Mouse (Mus musculus) CD4-positive helper T cell, adult 2 months (primary cell): ENCODE measurements at regions not wholly inside any gene's neighbourhood (a gene's known extent, or its start where the extent isn't known, plus 50 kb on each side); places are given as distances from the start of the nearest gene placed in this dataset.

Experiments
- DNase-seq: peaks from one replicate; pipeline ENCODE4 v3.0.0-alpha.2; 2012; ENCODE audit warnings: low read depth, missing footprints, low spot score

DNA sequence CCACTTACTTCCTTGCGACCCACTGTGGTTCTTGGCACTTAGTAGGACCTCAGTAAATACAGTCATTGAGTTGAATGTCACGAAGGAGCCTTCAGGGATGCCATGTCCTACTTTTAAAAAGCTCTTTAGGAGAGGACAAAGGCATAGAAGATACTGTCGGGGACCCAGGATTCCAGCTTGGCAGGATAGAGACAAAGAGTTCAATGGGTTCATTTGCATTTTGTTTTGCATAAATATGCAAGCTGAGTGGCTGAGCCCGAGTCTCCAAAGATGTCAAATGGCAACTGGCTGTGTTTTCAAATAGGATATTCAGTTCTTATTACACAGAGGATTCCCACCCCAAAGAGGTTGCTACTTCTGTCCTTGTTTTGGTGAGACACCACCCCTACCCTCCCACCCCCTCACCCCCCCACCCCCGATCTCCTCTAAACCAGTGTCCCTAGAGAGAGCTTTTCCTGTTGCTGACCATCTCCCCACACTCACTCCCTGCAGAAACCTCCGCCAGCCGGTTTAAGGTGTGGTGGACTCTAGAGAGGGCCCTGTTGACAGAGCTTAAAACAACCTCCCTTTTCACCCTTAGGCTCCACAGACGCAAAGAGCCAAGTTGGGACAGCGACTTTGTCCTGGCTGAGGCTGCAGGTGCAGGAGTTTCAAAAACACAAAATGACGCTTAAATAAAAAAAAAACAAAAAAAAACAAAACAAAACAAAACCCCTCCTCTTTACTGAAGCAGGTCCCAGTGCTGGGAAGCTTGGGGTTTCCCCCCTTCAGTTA, 57.9 kb downstream of the Sox9 start:
- DNase-seq: no peak

DNA sequence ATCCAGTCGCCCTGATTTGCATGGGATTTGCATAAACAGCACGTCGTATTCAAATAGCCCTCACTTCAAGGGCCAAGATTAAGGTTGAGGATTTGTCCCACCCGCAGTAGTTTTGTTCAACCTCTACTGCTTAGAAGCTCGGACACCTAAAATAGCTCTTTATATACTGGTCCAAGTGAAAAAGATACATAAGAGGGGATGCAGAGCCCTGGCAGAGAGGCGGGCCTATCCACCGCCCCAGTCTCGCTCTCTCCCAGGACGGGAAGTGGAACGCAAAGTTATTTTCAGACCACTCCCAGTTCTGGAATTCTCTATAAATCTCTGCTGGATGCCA, 58.4 kb downstream of the Sox9 start:
- no peak for DNase-seq

DNA sequence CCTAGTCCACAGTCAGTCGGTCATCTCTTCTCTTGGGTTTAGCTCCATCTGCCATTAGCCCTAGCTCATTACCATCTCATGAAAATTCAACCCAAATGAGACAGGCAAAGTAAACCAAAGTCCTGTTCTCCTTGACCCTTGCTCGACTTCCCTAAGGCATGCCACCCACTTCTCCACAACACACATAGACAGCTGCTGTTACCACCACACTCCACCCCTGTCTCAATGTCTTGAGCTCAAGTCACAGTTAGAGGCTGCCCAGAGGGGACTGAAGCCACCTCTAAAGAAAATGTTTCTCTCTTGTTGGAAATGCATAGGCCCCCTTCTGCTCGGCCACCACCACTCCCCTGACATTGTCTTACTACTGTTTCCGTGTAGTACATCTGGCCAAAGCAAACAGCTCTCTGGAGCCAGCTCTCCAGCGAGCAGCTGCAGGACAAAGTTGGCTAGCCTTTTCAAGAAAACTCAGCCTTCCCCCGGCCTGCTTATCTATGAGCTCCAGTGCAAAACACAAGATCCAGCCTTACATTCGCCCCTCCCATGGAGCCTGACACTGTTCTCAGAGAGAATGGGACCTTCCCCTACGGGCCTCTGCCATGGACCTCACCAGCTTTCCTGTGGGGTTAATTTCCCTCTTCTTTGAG, 62.4 kb downstream of the Sox9 start:
- no peak for DNase-seq

DNA sequence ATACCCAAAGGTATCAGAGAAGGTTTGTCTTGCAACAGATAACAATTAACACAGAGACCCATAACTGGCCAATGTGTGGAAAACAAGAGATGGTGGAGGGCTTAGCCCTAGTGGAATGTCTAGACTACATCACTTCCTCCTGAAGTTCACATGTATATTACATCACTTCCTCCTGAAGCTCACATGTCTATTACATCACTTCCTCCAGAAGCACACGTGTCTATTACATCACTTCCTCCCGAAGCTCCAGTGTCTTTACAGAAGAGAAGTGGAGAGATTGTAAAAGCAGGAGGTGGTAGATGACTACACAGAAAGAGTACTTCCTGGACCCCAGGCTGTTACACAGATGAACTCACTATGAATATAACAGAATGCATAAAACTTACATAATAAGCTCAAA, 65.1 kb downstream of the Sox9 start:
- DNase-seq: no peak

DNA sequence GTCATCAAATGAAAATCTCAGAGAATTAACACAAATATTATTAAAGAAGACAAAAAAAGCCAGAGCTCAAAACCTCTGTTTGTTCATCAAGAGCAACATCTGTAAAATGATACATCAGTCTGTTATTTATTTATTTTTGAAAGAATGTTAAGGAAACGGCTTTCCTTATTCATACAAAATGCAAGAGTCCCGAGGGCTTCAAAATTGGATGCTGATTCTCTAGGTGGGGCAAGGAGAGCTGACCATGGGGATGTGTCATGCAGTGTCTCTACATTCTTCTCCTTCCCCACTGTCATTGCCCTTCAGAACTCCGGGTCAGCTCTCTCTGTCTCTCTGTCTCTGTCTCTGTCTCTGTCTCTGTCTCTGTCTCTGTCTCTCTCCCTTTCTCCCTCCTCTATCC, 65.8 kb downstream of the Sox9 start:
- no peak for DNase-seq

DNA sequence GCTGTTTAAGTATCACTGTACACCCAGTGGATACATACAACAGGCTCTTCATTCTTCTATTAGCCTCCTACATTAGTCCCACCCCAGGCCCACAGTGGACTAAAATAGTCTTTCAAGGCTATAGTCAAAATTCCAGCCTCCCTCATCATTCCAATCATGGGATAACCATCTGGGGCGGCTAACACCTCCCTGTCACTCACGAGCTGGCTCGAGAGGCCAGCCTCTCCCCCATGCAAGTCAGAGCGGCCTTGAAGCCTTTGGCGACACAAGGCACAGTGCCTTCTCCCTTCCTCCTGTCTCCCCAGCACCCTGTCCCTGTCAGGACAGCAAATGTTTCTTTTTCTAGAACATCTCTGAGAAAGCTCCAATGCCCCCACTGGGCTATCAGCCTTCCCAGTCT, 68.0 kb downstream of the Sox9 start:
- DNase-seq: no peak

DNA sequence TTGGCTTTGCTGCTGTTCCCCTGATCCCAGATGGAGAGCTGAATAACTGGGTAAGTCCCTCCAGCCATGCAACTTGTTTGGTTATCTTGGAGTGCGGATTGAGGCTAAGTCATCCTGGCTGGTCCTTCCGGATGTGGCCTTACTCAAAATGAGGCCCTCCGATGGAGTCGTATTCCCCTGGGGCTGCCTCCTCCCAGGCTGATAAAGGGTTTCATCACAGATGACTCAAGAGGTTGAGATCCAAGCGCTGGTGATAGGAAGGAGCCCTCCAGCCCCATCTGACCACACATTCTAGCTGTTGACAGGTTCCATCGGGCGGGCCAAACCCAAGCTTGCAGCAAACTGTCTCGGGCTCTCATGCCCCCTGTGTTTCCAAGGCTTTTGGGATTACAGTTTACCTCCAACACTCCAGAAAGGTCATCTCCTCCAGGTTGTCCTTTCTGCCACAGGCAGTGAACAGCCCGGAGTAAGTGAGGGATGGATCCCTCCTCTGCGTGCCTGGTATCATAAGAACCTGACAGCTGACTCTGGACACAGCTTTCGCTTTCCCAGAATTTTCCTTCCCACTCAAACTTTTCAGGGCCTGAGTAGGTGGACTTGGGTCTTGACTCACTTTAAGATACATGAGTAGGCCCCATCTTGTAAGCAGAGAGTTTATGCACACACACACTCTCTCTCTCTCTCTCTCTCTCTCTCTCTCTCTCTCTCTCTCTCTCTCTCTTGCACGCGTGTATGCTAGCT, 68.7 kb downstream of the Sox9 start:
- DNase-seq: no peak

DNA sequence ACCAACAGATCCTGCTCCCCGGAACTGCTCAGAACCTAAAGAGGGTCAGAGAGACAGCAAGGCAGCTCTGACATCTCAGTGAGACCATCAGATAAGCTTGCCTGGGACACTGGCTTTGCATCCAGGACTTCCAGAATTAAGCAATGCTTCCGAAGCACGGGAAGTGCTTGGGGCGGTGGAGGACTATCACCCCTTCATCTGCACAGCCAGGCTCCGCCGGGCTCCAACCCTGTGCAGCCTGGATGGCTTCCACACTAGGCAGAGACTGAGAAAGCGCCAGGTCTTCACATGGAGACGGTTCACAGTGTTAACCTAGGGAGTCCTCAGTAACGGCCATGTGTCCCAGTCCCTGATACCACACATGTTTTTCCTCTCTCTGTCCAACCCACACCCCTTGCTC, 69.3 kb downstream of the Sox9 start:
- no peak for DNase-seq

DNA sequence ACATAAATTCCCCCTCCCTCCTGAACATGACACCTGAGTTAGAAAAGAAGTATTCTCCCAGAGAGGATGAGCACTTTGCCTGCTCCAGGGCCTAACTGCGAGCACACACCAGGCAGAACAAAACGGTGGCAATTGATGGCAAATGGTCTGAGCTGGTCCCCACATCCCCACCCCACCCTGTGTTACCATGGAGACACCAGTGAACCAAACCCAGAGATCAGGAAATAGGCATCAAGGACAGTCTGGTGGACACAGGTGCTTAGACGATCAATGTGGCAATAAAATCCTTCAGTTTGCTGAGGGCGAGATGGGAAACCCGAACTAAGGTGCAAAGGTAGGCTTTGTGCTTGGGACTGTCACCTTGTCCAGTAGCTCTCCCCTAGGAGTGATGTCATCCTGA, 74.0 kb downstream of the Sox9 start:
- no peak for DNase-seq

DNA sequence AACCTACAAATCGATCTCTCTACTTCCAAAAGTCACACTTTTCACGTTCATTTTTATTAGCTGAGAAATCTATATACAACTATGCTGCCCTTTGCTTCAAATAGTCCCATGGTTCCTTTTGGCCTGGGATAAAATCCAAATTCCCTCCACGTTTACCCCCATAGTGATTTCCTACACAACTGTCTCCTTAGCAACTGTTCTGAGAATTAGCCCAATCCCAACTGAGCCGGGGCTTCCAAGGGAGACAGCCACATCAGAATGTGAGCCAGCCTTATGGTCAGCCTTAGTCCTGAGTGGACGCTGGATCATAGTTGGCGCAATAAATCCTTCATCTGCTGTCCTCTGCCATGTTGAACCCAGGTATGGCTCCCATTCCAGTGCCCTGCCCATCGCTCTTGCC, 77.3 kb downstream of the Sox9 start:
- DNase-seq: no peak

DNA sequence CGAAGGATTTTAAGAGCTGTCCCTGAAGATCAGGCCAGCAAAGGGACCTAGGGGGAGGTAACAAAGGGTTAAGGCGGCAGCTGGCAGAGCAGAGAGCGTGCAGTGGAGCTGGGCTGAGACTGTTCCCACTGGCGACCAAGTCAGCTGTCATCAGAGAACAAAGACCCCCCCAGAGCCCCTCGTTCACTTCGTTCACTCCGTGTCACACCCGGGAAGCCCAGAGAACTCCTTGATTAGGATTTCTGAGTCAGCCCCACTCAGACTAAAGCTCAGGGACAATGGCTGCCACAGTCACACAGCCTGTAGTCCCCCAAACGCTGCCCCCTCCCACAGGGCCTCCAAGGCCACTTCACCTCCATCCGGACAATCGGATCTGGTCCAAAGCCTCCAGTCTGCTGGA, 78.8 kb downstream of the Sox9 start:
- no peak for DNase-seq

DNA sequence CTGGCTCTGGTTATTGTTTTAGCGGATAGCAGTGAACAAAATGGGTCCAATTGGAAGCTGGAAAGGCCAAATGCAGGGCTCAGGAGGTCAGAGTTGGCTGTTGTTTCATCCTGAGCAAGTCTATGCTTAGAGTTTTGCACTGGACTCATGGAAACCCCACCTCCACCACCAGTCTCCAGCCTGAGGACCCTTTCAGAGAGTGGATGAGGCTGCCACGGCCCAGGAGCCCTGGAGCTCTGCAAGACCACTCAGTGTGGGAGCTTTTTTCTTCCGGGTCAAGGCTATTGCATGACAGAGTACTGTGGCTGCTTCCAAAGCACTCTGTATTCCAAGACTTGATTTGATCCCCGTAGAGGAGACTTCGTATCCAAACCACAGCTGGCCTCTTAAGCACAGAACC, 79.2 kb downstream of the Sox9 start:
- no peak for DNase-seq

DNA sequence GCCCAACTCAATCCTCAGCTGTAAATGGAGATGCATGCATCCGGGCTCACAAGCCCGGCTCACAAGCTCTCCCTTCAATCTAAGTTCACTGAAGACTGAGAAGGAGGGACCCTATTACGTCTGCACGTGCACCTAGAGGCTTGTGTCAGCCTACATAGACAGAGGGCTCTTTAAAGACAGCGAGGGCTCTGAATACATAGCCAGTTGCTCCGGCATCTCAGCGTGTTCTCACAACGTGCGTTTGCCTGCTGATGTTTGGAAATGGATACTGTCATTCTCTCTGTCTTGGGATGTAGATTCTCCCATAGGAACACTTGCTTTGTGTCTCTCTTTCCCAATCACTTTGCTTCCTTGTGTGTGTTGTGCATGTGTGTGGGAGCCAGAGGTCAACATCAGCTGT, 83.8 kb downstream of the Sox9 start:
- DNase-seq: no peak

DNA sequence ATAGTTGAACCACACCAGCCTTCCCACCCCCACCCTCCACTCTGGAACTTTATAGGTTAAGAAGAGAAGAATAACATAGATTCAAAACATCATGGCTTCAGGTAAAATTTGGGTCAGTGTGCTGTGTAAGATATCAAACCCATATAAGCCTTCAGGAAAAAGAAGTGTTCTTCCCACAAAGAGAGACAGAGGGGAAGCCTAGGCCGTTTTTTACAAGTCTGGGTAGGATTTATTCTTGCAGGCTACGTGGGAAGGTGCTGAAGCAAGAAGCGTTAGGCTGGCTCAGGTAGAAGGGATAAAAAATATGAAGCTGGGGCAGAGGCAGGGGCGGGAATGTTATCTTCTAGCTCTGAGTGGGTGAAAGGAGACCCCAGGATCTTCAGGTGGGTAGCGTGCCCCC, 87.5 kb downstream of the Sox9 start:
- DNase-seq: no peak

DNA sequence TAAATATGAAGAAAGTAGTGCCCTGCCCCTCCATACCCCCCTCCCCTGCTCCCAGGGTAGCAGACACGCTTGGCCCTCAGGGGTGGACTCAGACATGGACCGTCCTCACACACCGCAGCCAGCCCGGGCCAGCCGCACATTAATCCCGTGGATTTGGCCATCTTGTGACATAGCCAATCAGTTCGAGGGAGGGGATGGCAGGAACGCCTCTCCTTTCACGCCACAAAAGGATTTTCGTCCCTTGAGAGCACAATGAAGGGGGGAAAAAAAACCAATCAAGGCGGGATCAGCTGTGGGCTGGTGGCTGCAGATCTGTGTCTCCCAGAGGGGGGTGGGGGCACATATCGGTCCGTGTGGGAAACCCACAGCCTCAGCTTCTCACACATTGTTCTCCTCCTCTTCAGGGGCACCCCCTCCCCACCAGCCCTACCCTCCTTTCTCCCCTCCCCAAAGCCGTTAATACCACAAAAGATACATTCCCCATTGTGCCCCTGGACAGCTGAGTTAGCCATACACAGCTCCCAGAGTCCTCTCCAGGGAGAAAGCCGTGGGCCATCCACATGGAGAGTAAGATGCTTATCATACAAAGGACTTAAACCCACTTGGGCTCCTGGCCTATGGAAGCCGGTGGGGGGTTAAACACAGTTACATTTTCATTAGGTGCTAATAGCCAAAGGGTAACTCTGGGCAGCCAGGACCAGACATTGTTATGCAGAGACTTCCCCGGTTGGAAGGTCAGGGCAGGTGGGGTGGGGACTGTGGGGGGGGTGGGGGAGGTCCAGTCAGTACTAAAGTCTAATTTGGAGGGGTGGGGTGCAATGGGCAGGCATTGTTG, 88.4 kb downstream of the Sox9 start:
- no peak for DNase-seq

DNA sequence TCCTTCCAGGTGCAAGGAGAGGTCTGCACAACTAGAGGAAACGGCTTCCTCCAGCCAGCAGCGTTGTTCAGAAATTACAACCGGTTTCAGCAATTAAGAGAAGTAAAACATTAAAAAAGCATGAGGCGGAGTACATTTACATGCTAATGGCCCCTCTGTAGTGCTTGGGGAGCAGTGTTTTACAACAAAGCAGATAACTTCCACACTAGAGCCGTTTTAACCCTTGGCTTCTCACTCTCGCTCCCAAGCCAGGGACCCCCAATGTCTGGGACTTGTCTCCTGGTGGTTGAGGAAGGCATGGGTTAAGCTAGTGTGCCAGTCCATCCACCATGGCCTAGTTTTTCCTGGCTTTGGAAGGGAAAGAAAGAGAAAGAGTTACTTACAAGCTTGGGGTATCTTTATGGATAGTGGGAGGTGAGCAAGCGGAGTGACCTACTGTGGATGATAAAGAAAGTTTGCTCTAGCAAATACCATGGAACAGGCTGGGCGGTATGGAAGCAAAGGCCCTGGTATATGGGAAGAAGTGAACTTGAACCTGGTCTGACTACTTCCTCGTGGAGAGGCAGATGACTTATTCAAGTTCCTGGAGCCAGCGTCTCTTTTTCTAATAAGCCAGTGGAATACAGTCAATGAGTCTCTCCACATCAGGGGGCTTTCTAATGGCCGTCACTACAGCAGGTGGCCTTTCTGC, 90.8 kb downstream of the Sox9 start:
- no peak for DNase-seq

DNA sequence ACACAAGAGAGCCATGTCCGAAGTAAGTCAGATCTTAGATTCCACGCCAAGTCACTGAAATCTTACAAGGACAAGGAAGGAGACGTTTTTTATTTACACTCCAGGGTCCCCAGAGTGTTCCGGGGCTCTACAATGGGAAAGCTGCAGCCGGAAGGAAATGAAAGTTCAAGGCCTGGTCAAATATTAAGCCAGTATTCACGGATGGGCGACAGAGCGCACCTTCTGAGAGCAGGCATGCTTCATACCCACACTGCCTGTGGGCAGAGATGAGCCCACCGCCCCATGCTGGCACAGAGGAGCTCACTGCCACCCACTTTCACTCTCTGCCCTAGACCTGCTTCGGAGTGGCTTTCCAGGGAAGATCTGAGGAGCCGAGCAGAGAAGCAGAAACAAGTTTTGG, 92.2 kb downstream of the Sox9 start:
- DNase-seq: no peak

DNA sequence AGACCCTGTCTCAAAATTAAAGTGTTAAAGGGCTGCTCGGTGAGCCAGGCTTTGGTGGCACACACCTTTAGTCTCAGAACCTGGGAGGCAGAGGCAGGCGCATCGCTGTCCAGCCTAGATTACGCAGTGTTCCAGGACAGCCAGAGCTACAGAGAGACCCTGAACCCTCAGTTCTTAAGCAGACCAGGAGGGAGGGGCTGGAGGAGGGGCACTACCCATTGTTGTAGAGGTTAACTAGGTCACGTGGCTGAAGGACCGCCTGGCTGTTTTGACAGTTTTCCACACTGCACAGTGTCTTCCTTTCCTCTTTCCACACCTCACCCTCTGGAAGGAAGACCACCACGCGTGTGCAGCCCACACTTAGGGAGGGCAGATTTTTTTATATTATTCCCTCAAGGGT, 94.2 kb downstream of the Sox9 start:
- DNase-seq: no peak

DNA sequence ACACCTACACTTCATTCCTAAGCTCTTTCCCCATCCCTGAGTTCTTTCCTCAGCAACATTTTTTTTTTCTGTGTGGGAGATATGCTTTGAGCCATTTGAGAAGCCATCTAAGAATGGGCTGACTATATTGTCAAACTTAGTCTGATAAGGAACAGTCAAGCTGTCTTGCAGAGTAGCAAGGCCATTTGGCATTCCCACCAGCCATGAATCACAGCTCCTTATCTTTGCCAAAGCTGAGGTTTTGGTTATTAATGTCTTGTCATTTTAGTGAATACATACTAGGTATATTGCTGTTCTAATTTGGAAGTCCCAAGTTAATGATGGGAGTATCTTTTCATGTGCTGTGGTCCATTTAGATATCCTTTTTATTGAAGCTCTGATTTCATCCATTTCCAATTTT, 96.4 kb downstream of the Sox9 start:
- DNase-seq: no peak

DNA sequence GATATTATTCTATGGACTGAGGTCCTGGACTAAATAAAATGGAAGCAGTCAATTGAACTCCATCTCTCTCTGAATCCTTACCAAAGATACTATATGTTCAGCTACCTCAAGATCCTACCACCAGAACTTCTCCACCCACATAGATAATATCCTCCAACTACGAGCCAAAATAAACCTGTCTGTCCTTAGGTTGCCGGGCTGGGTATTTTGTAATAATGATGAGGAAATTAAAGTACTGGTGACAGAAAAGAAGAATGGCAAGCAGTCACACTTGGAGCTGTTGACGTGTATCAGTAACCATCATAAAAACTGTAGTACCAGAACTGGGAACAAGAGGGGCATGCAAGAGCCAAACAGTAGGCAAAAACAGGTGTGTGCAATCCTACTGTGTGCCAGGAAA, 98.7 kb downstream of the Sox9 start:
- DNase-seq: no peak

DNA sequence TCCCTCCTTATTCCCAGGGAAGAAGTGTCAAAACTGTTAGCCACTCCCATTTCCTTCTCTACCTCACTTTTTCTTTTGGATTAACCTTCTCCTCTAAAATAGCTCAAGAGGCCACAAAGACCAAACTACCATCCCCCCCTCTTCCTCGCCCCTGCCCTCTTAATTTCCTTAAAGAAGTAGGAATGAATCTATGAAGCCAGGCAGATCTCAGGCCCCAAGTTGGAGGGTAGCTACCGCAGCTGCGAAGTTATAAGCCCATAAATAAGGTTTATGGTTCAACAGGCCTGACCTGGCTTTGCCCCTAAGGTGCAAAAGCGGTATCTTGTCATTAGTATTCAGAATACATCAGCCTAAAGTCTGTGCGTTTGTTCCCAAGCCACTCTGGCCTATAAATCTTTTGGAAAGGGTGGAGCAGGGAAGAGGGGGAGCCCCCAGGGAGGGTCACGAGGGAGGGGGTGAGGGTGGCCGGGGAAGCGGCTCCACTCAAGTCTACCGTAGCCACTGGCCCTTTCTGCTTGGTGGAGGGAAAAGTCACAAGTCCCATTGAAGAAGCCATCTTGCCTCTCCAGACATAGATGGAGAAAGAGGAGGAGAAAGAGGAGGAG, 103.4 kb downstream of the Sox9 start:
- no peak for DNase-seq
